Mouse (Mus musculus) ES-Bruce4 (cell line): ENCODE measurements at regions not wholly inside any gene's neighbourhood (a gene's known extent, or its start where the extent isn't known, plus 50 kb on each side); places are given as distances from the start of the nearest gene placed in this dataset.

Experiments used
- H3K27ac ChIP-seq: 2 replicates; pipeline ENCODE4 v1.5.1; 2012; ENCODE audit warnings: low read length, inconsistent platforms; ENCODE audit not compliant: insufficient read depth
- H3K27me3 ChIP-seq: 2 replicates; pipeline ENCODE4 v1.6.1; 2012; ENCODE audit warnings: mild to moderate bottlenecking, low read length, inconsistent platforms; ENCODE audit not compliant: control insufficient read depth, poor library complexity, insufficient read depth, severe bottlenecking
- H3K36me3 ChIP-seq: 2 replicates; pipeline ENCODE4 v1.6.1; 2012; ENCODE audit warnings: inconsistent platforms, mild to moderate bottlenecking, low read length, moderate library complexity; ENCODE audit not compliant: control insufficient read depth, poor library complexity, insufficient read depth, severe bottlenecking
- H3K4me1 ChIP-seq: one replicate; pipeline ENCODE4 v1.8.1; 2011; ENCODE audit warnings: low read length; ENCODE audit not compliant: control insufficient read depth, insufficient read depth
- H3K4me3 ChIP-seq: 2 replicates; pipeline ENCODE4 v1.5.1; 2011; ENCODE audit warnings: low read depth, mild to moderate bottlenecking, low read length
- H3K9ac ChIP-seq: 2 replicates; pipeline ENCODE4 v1.6.1; 2012; ENCODE audit warnings: low read depth, mild to moderate bottlenecking, inconsistent platforms; ENCODE audit not compliant: poor library complexity, severe bottlenecking
- H3K9me3 ChIP-seq: replicated peaks from 2 replicates; pipeline ENCODE4 v1.6.1; 2012; ENCODE audit warnings: mild to moderate bottlenecking, low read length, inconsistent platforms; ENCODE audit not compliant: control insufficient read depth, poor library complexity, insufficient read depth, severe bottlenecking
- CTCF ChIP-seq: IDR thresholded peaks from one replicate; pipeline ENCODE4 v1.8.1; 2011; ENCODE audit warnings: low read depth, low read length
- EP300 ChIP-seq: IDR thresholded peaks from 2 replicates; pipeline ENCODE4 v1.6.1; 2011; ENCODE audit warnings: low read depth, low read length; ENCODE audit not compliant: insufficient read depth
- POLR2A ChIP-seq: IDR thresholded peaks from one replicate; pipeline ENCODE4 v1.8.1; 2011; ENCODE audit warnings: low read length; ENCODE audit not compliant: insufficient read depth

- no peaks in the 10 kb centered on the region for H3K4me1 ChIP-seq
- H3K9ac ChIP-seq: no peak overlapping the region
- H3K9me3 ChIP-seq: no peaks in the 10 kb centered on the region
- no peak overlapping the region for H3K4me3 ChIP-seq
- peak overlapping the region; percentile 61; the same call in 1 of the 2 replicates for H3K27ac ChIP-seq
- no peaks in the 10 kb centered on the region for H3K36me3 ChIP-seq
- no peaks in the 10 kb centered on the region for H3K27me3 ChIP-seq
- TF ChIP-seq EP300: no peak
- no peak for TF ChIP-seq POLR2A
- no peak for TF ChIP-seq CTCF
These were observed 807.7 kb downstream of the Diaph2 start for GRCm38 (mm10) chrX:130557251-130557650.

GRCm38 (mm10) chrX:130577706-130578105 lies 828.2 kb downstream of the Diaph2 start:
- Histone ChIP-seq H3K36me3 (no peaks in the 10 kb centered on the region), H3K27ac (no peak overlapping the region), H3K27me3 (no peaks in the 10 kb centered on the region), H3K4me1 (no peaks in the 10 kb centered on the region), H3K4me3 (no peak overlapping the region), H3K9me3 (no peaks in the 10 kb centered on the region), H3K9ac (no peak overlapping the region)
- TF ChIP-seq CTCF (no peak), EP300 (no peak)

GRCm38 (mm10) chrX:130596631-130597030 lies 847.1 kb downstream of the Diaph2 start:
- Histone ChIP-seq H3K27ac (no peak overlapping the region; the same call in 1 of the 2 replicates), H3K27me3 (no peaks in the 10 kb centered on the region)

GRCm38 (mm10) chrX:130601911-130602310 lies 852.4 kb downstream of the Diaph2 start:
- H3K9me3 ChIP-seq: no peaks in the 10 kb centered on the region
- no peak overlapping the region for H3K4me3 ChIP-seq
- H3K36me3 ChIP-seq: no peaks in the 10 kb centered on the region
- TF ChIP-seq EP300 (no peak), CTCF (no peak), POLR2A (no peak)
- no peak overlapping the region for H3K27ac ChIP-seq
- H3K4me1 ChIP-seq: no peaks in the 10 kb centered on the region
- no peak overlapping the region for H3K9ac ChIP-seq
- H3K27me3 ChIP-seq: no peaks in the 10 kb centered on the region

More at GRCm38 (mm10) chrX:130596631-130597030, 847.1 kb downstream of the Diaph2 start:
- H3K9me3 ChIP-seq: peaks cover 11% of the 10 kb centered on the region; the same call in 1 of the 2 replicates
- no peaks in the 10 kb centered on the region for H3K4me1 ChIP-seq
- H3K9ac ChIP-seq: no peak overlapping the region
- H3K4me3 ChIP-seq: no peak overlapping the region
- H3K36me3 ChIP-seq: no peaks in the 10 kb centered on the region
- TF ChIP-seq CTCF (no peak), POLR2A (no peak), EP300 (no peak)

GRCm38 (mm10) chrX:130638513-130638912 lies 889.0 kb downstream of the Diaph2 start:
- Histone ChIP-seq H3K4me1 (no peaks in the 10 kb centered on the region), H3K27me3 (no peaks in the 10 kb centered on the region), H3K27ac (no peak overlapping the region), H3K36me3 (no peaks in the 10 kb centered on the region), H3K4me3 (no peak overlapping the region), H3K9ac (no peak overlapping the region), H3K9me3 (no peaks in the 10 kb centered on the region)
- TF ChIP-seq POLR2A (no peak), CTCF (no peak), EP300 (no peak)

GRCm38 (mm10) chrX:130655815-130656214 lies 906.3 kb downstream of the Diaph2 start:
- H3K27ac ChIP-seq: no peak overlapping the region
- no peaks in the 10 kb centered on the region for H3K4me1 ChIP-seq
- H3K4me3 ChIP-seq: no peak overlapping the region
- TF ChIP-seq POLR2A: no peak
- TF ChIP-seq CTCF: no peak
- H3K9me3 ChIP-seq: no peaks in the 10 kb centered on the region
- H3K9ac ChIP-seq: no peak overlapping the region
- H3K36me3 ChIP-seq: no peaks in the 10 kb centered on the region
- H3K27me3 ChIP-seq: no peaks in the 10 kb centered on the region
